Mouse (Mus musculus): Measurements from ENCODE around the gene Alg14.
A peak's percentile ranks its signal among the peaks of the same experiment; 100 is the strongest.

Gene Alg14

GRCm38 (mm10) chr3:121291560-121292258, at the start of gene Alg14:
Gene Alg14, plus strand, starts transcription at chr3:121291773.
- DNase-seq (ENCODE audit: low spot score): peak; percentile 96

GRCm38 (mm10) chr3:121242111-121242936, 49.2 kb upstream of the Alg14 start:
- no peak for DNase-seq (ENCODE audit: low spot score)

GRCm38 (mm10) chr3:121242941-121243340, 48.6 kb upstream of the Alg14 start:
- DNase-seq (ENCODE audit: low spot score): no peak

- no peak for DNase-seq (ENCODE audit: low spot score)
These were observed 41.5 kb upstream of the Alg14 start for GRCm38 (mm10) chr3:121250048-121250447.

GRCm38 (mm10) chr3:121250576-121251433, 40.8 kb upstream of the Alg14 start:
- DNase-seq (ENCODE audit: low spot score): no peak

GRCm38 (mm10) chr3:121255501-121255900, 36.1 kb upstream of the Alg14 start:
- no peak for DNase-seq (ENCODE audit: low spot score)

GRCm38 (mm10) chr3:121256131-121256530, 35.4 kb upstream of the Alg14 start:
- no peak for DNase-seq (ENCODE audit: low spot score)

- no peak for DNase-seq (ENCODE audit: low spot score)
These were observed 34.2 kb upstream of the Alg14 start for GRCm38 (mm10) chr3:121257418-121257817.

GRCm38 (mm10) chr3:121258521-121259478, 32.8 kb upstream of the Alg14 start:
- no peak for DNase-seq (ENCODE audit: low spot score)

- no peak for DNase-seq (ENCODE audit: low spot score)
These were observed 31.5 kb upstream of the Alg14 start for GRCm38 (mm10) chr3:121260041-121260440.

GRCm38 (mm10) chr3:121260831-121261230, 30.7 kb upstream of the Alg14 start:
- DNase-seq (ENCODE audit: low spot score): no peak

GRCm38 (mm10) chr3:121261251-121261650, 30.3 kb upstream of the Alg14 start:
- DNase-seq (ENCODE audit: low spot score): no peak

GRCm38 (mm10) chr3:121261939-121262520, 29.5 kb upstream of the Alg14 start:
- DNase-seq (ENCODE audit: low spot score): no peak

- peak; percentile 40 for DNase-seq (ENCODE audit: low spot score)
These were observed 28.9 kb upstream of the Alg14 start for GRCm38 (mm10) chr3:121262521-121263204.

- DNase-seq (ENCODE audit: low spot score): no peak
These were observed 28.4 kb upstream of the Alg14 start for GRCm38 (mm10) chr3:121263205-121263548.

- no peak for DNase-seq (ENCODE audit: low spot score)
These were observed 27.3 kb upstream of the Alg14 start for GRCm38 (mm10) chr3:121264242-121264641.

- DNase-seq (ENCODE audit: low spot score): no peak
These were observed 24.3 kb upstream of the Alg14 start for GRCm38 (mm10) chr3:121267283-121267682.

GRCm38 (mm10) chr3:121272577-121272976, 19.0 kb upstream of the Alg14 start:
- no peak for DNase-seq (ENCODE audit: low spot score)

GRCm38 (mm10) chr3:121274010-121274409, 17.6 kb upstream of the Alg14 start:
- DNase-seq (ENCODE audit: low spot score): no peak

- no peak for DNase-seq (ENCODE audit: low spot score)
These were observed 14.6 kb upstream of the Alg14 start for GRCm38 (mm10) chr3:121277009-121277408.

All from ovary, adult 18-20 months (tissue).